Mouse (Mus musculus) MEL (cell line): ENCODE measurements around the gene Myh7.

Experiments
- CTCF ChIP-seq, 3 experiments: IDR thresholded peaks in 2 of 3; conservative IDR thresholded peaks in 1 of 3; 2 replicates each; pipeline ENCODE4 v1.5.1; 2011 to 2012; ENCODE audit warnings: low read length in 3 of 3, low read depth in 2 of 3, mild to moderate bottlenecking in 2 of 3, improper control_type of control experiment in 1 of 3, inconsistent platforms in 1 of 3, mixed read lengths in 1 of 3, moderate library complexity in 1 of 3; ENCODE audit not compliant: control insufficient read depth in 1 of 3, insufficient read depth in 1 of 3, poor library complexity in 1 of 3, severe bottlenecking in 1 of 3
- MYB ChIP-seq: IDR thresholded peaks from 2 replicates; pipeline ENCODE4 v1.6.1; 2011; ENCODE audit warnings: mild to moderate bottlenecking, low read depth, low read length, improper control_type of control experiment
- MYC ChIP-seq: IDR thresholded peaks from 2 replicates; pipeline ENCODE4 v1.6.1; 2011; ENCODE audit warnings: low read depth, mild to moderate bottlenecking, low read length, improper control_type of control experiment, moderate library complexity
- POLR2A ChIP-seq, 2 experiments: IDR thresholded peaks; 2 replicates each; pipeline ENCODE4 v1.6.1; 2011 to 2012; ENCODE audit warnings: low read length in 2 of 2, mild to moderate bottlenecking in 2 of 2, control low read depth in 1 of 2, improper control_type of control experiment in 1 of 2, low read depth in 1 of 2, moderate library complexity in 1 of 2; ENCODE audit not compliant: control insufficient read depth in 1 of 2, insufficient read depth in 1 of 2, poor library complexity in 1 of 2
- SMC3 ChIP-seq: IDR thresholded peaks from 2 replicates; pipeline ENCODE4 v1.6.1; 2011; ENCODE audit warnings: low read depth, low read length, improper control_type of control experiment
- TAL1 ChIP-seq: IDR thresholded peaks from 2 replicates; pipeline ENCODE4 v1.6.1; 2012; ENCODE audit warnings: mild to moderate bottlenecking, inconsistent platforms, low read length, moderate library complexity, mixed read lengths
- USF2 ChIP-seq, 2 experiments: IDR thresholded peaks; 2 replicates each; pipeline ENCODE4 v1.6.1; 2011 to 2012; ENCODE audit warnings: improper control_type of control experiment in 2 of 2, low read length in 2 of 2, borderline replicate concordance in 1 of 2, inconsistent platforms in 1 of 2, low read depth in 1 of 2, mild to moderate bottlenecking in 1 of 2; ENCODE audit not compliant: insufficient read depth in 1 of 2
- ZMIZ1 ChIP-seq: IDR thresholded peaks from 2 replicates; pipeline ENCODE4 v1.6.1; 2012; ENCODE audit warnings: low read depth, mild to moderate bottlenecking, inconsistent platforms, low read length, improper control_type of control experiment, moderate library complexity

GRCm38 (mm10) chr14:55003878-55004855, 9.7 kb upstream of the Myh7 start:
- TF ChIP-seq POLR2A (IDR thresholded peaks at IDR 0.05; ENCODE audit: control insufficient read depth in 1 of 2, insufficient read depth in 1 of 2, low read depth in 1 of 2, low read length in 2 of 2, poor library complexity in 1 of 2) = no peak
- no peak for TF ChIP-seq ZMIZ1
- no peak for TF ChIP-seq CTCF (IDR thresholded peaks at IDR 0.05 in 2 of 3, conservative IDR thresholded peaks at IDR 0.05 in 1 of 3; ENCODE audit: control insufficient read depth in 1 of 3, insufficient read depth in 1 of 3, low read depth in 2 of 3, low read length in 3 of 3, poor library complexity in 1 of 3, severe bottlenecking in 1 of 3)
- no peak for TF ChIP-seq MYB
- TF ChIP-seq MYC = no peak
- TF ChIP-seq TAL1 = no peak
- no peak for TF ChIP-seq SMC3
- TF ChIP-seq USF2 (IDR thresholded peaks at IDR 0.05; ENCODE audit: borderline replicate concordance in 1 of 2, insufficient read depth in 1 of 2, low read depth in 1 of 2, low read length in 2 of 2) = no peak
